ENCODE assay signal across 7 mouse cellular contexts in the genomic region with DNA sequence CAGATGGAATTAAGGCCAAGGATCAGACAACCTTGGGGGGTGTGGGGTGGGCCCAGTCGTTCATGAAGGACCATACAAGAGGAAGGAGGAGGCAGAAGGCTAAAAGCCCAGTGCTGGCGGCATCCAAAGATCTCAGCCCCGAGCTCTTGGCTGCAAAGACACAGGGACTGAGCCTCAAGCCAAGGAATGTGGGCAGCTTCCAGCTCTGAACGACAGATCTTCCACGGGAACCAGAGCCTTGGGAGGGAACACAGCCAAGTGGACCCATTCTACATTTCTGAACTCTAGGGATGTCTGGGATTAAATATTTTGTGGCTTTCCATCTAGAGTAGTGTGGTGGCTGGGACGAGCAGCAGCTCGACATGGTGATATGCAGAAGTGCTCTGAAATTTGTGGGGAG. TPM values are rescaled to one million over a fixed set of nuclear protein-coding genes. Genes with fewer than 3 reads are reported as not detected.
A peak's percentile ranks its signal among the peaks of the same experiment; 100 is the strongest.
DNase-seq lines count a peak whose midpoint lies in the region; ATAC-seq and TF ChIP-seq lines count a peak whose summit lies in the region.

No protein-coding gene starts in this region.

- H3K4me3 ChIP-seq in lung, embryonic 14.5 days (ENCODE audit: low read depth, low read length), result no peak overlapping the region

- 45% methylated on average over 7 of the region's 7 CpGs for WGBS in lung, embryonic 14.5 days

- TF ChIP-seq CTCF in lung, embryonic 14.5 days (IDR thresholded peaks at IDR 0.05; ENCODE audit: low read depth), result no peak

- H3K9me3 ChIP-seq in lung, embryonic 14.5 days (ENCODE audit: low read depth, low read length), result no peaks in the 10 kb centered on the region

- peak; percentile 75 for DNase-seq in lung, embryonic 14.5 days
- DNase-seq in lung, postnatal 25 days (ENCODE audit: low spot score), result no peak
- peak; percentile 79 for DNase-seq in cerebellum, adult 8-10 months
- peak; percentile 55 to 71 for DNase-seq in gastrocnemius, adult 8-10 months (ENCODE audit: low spot score in 2 of 2)
- DNase-seq in kidney, adult 9 months, result peak; percentile 83
- no peak for DNase-seq in adrenal gland, postnatal 4 days (ENCODE audit: low spot score in 2 of 2)

- H3K36me3 ChIP-seq in lung, embryonic 14.5 days (ENCODE audit: insufficient read depth), result no peaks in the 10 kb centered on the region

- H3K27me3 ChIP-seq in lung, embryonic 14.5 days (ENCODE audit: insufficient read depth, low read length), result no peaks in the 10 kb centered on the region

- no peak overlapping the region for H3K9ac ChIP-seq in lung, embryonic 14.5 days

- no peak overlapping the region for H3K4me2 ChIP-seq in lung, embryonic 14.5 days

- ATAC-seq in lung, embryonic 14.5 days (ENCODE audit: insufficient read depth), result no peak
- ATAC-seq in megakaryocyte progenitor cell, adult 5-6 weeks (replicated peaks; ENCODE audit: poor library complexity), result no peak

- no peak overlapping the region for H3K27ac ChIP-seq in lung, embryonic 14.5 days (ENCODE audit: low read depth)

- peaks cover 2% of the 10 kb centered on the region; the same call in 1 of the 2 replicates for H3K4me1 ChIP-seq in lung, embryonic 14.5 days (ENCODE audit: insufficient read depth)

RNA-seq across cellular contexts. Expression of a gene that starts 37.6 kb away (rescaled TPM):
- 34.8 and 34.9 TPM in 2 replicates for polyA plus RNA-seq in lung, embryonic 14.5 days (2014; fragmentation: Nextera tagmentation; extraction: Ambion mirVana)
- 10 to 100 TPM; 22.0 to 26.9 (median 22.7) TPM for total RNA-seq in gastrocnemius, adult 8-10 months (2022)
- total RNA-seq in megakaryocyte progenitor cell, adult 5-6 weeks (2015), result 82.6 and 124 TPM in 2 replicates
- total RNA-seq in megakaryocyte progenitor cell, adult 5-6 weeks (2017), result 49.5 and 79.8 TPM in 2 replicates
- 10 to 100 TPM; 78.5 to 82.9 TPM for total RNA-seq in adrenal gland, postnatal 4 days (2021)

RNA-seq across cellular contexts. Expression of a gene that starts 38.4 kb away (rescaled TPM):
- 31.7 and 33.2 TPM in 2 replicates for polyA plus RNA-seq in lung, embryonic 14.5 days (2014; fragmentation: Nextera tagmentation; extraction: Ambion mirVana)
- 1 to 10 TPM; 7.6 to 9.3 (median 9.0) TPM for total RNA-seq in gastrocnemius, adult 8-10 months (2022)
- 25.3 and 28.7 TPM in 2 replicates for total RNA-seq in megakaryocyte progenitor cell, adult 5-6 weeks (2015)
- total RNA-seq in megakaryocyte progenitor cell, adult 5-6 weeks (2017), result 12.1 and 12.2 TPM in 2 replicates
- total RNA-seq in adrenal gland, postnatal 4 days (2021), result 10 to 100 TPM; 46.2 to 47.0 TPM

Comparison
In these comparisons a context has a peak if more than half of its experiments do, and no peak if none do; other contexts are left out.
1. DNase-seq: peak in lung, embryonic 14.5 days (single experiment), cerebellum, adult 8-10 months (single experiment), gastrocnemius, adult 8-10 months (2 of 2) and kidney, adult 9 months (single experiment); none in lung, postnatal 25 days (single experiment) and adrenal gland, postnatal 4 days (0 of 2).